Mouse (Mus musculus) right cerebral cortex, postnatal 4 days (tissue): ENCODE measurements around the gene Cep97.
"Not testable (repeated sequence)": the region's sequence is repeated elsewhere in the genome, so short reads cannot be mapped to it uniquely, and the experiment has no call there.

ENCODE experiments used
- DNase-seq: peaks from one replicate; pipeline ENCODE4 v3.0.0-alpha.2; 2022

Cep97 gene

GRCm38 (mm10) chr16:55934453-55935037 is at the start of gene Cep97:
Gene Cep97, minus strand, starts transcription at chr16:55934855.
- peak; percentile 75 for DNase-seq

- DNase-seq: no peak
Observed at GRCm38 (mm10) chr16:55974903-55975285, 40.2 kb upstream of the Cep97 start.

GRCm38 (mm10) chr16:55974256-55974902 is 39.7 kb upstream of the Cep97 start:
- DNase-seq: peak; percentile 81

GRCm38 (mm10) chr16:55973431-55974255 is 39.0 kb upstream of the Cep97 start, which contains the start of gene Zbtb11:
Gene Zbtb11, plus strand, starts transcription at chr16:55973883.
- DNase-seq: peak; percentile 99

- DNase-seq: no peak
Observed at GRCm38 (mm10) chr16:55972626-55973201, 38.1 kb upstream of the Cep97 start.

GRCm38 (mm10) chr16:55971735-55972615 is 37.3 kb upstream of the Cep97 start:
- DNase-seq: no peak

- DNase-seq: no peak
Observed at GRCm38 (mm10) chr16:55970416-55970815, 35.8 kb upstream of the Cep97 start.

GRCm38 (mm10) chr16:55969147-55969546 is 34.5 kb upstream of the Cep97 start:
- peak; percentile 32 for DNase-seq

- DNase-seq: no peak
Observed at GRCm38 (mm10) chr16:55967221-55967620, 32.6 kb upstream of the Cep97 start.

- peak; percentile 97 for DNase-seq
Observed at GRCm38 (mm10) chr16:55966212-55966871, 31.7 kb upstream of the Cep97 start, which contains the start of gene Rpl24. Gene Rpl24, plus strand, starts transcription at chr16:55966275.

- no peak for DNase-seq
Observed at GRCm38 (mm10) chr16:55964126-55964949, 29.7 kb upstream of the Cep97 start.

GRCm38 (mm10) chr16:55963068-55963467 is 28.4 kb upstream of the Cep97 start:
- DNase-seq: not testable (repeated sequence)

- DNase-seq: not testable (repeated sequence)
Observed at GRCm38 (mm10) chr16:55954196-55954595, 19.5 kb upstream of the Cep97 start.

GRCm38 (mm10) chr16:55952771-55953170 is 18.1 kb upstream of the Cep97 start:
- DNase-seq: no peak

- DNase-seq: no peak
Observed at GRCm38 (mm10) chr16:55951679-55952327, 17.1 kb upstream of the Cep97 start.

- DNase-seq: peak; percentile 75
Observed at GRCm38 (mm10) chr16:55950946-55951678, 16.5 kb upstream of the Cep97 start.

GRCm38 (mm10) chr16:55950462-55950861 is 15.8 kb upstream of the Cep97 start:
- DNase-seq: no peak

GRCm38 (mm10) chr16:55948963-55949362 is 14.3 kb upstream of the Cep97 start:
- no peak for DNase-seq

GRCm38 (mm10) chr16:55947876-55948410 is 13.3 kb upstream of the Cep97 start:
- not testable (repeated sequence) for DNase-seq
